Mouse (Mus musculus): ENCODE results near the gene Ablim2. TPM values are rescaled to one million over a fixed set of nuclear protein-coding genes. Genes with fewer than 3 reads are reported as not detected.

Gene Ablim2
- polyA plus RNA-seq, 1 experiment: 5.8 TPM

- no peak for TF ChIP-seq POLR2A (IDR thresholded peaks at IDR 0.05; ENCODE audit: low read depth, low read length)
- no peak for TF ChIP-seq CTCF (conservative IDR thresholded peaks at IDR 0.05; ENCODE audit: insufficient read depth, insufficient read length, low read depth, low read length)
- Histone ChIP-seq H3K27ac (ENCODE audit: insufficient read depth, low read depth, low read length) (no peak overlapping the region), H3K4me1 (ENCODE audit: control insufficient read depth, insufficient read depth, low read length) (no peaks in the 10 kb centered on the region), H3K4me3 (ENCODE audit: insufficient read depth, low read depth, low read length) (no peak overlapping the region), H3K36me3 (ENCODE audit: control insufficient read depth, insufficient read depth, low read length) (no peaks in the 10 kb centered on the region), H3K27me3 (replicated peaks; ENCODE audit: control insufficient read depth, insufficient read depth, low read length) (no peaks in the 10 kb centered on the region)
- WGBS: 44% methylated on average over 2 of the region's 2 CpGs
- DNase-seq: no peak
Observed at GRCm38 (mm10) chr5:35889641-35890040, 132.0 kb downstream of the Ablim2 start.

- Histone ChIP-seq H3K4me1 (ENCODE audit: control insufficient read depth, insufficient read depth, low read length) (no peaks in the 10 kb centered on the region; the same call in 1 of the 2 replicates), H3K4me3 (ENCODE audit: insufficient read depth, low read depth, low read length) (no peak overlapping the region), H3K36me3 (ENCODE audit: control insufficient read depth, insufficient read depth, low read length) (no peaks in the 10 kb centered on the region), H3K27me3 (replicated peaks; ENCODE audit: control insufficient read depth, insufficient read depth, low read length) (no peaks in the 10 kb centered on the region), H3K27ac (ENCODE audit: insufficient read depth, low read depth, low read length) (no peak overlapping the region)
- 92% methylated on average over 13 of the region's 13 CpGs for WGBS
- TF ChIP-seq CTCF (conservative IDR thresholded peaks at IDR 0.05; ENCODE audit: insufficient read depth, insufficient read length, low read depth, low read length): no peak
- no peak for TF ChIP-seq POLR2A (IDR thresholded peaks at IDR 0.05; ENCODE audit: low read depth, low read length)
- no peak for DNase-seq
Observed at GRCm38 (mm10) chr5:35890985-35891730, 133.5 kb downstream of the Ablim2 start.

- 64% methylated on average over 3 of the region's 3 CpGs for WGBS
- Histone ChIP-seq H3K4me1 (ENCODE audit: control insufficient read depth, insufficient read depth, low read length) (peaks cover 7% of the 10 kb centered on the region; the same call in 1 of the 2 replicates), H3K4me3 (ENCODE audit: insufficient read depth, low read depth, low read length) (no peak overlapping the region), H3K27ac (ENCODE audit: insufficient read depth, low read depth, low read length) (no peak overlapping the region), H3K36me3 (ENCODE audit: control insufficient read depth, insufficient read depth, low read length) (no peaks in the 10 kb centered on the region), H3K27me3 (replicated peaks; ENCODE audit: control insufficient read depth, insufficient read depth, low read length) (no peaks in the 10 kb centered on the region)
- TF ChIP-seq CTCF (conservative IDR thresholded peaks at IDR 0.05; ENCODE audit: insufficient read depth, insufficient read length, low read depth, low read length): no peak
- no peak for TF ChIP-seq POLR2A (IDR thresholded peaks at IDR 0.05; ENCODE audit: low read depth, low read length)
- no peak for DNase-seq
Observed at GRCm38 (mm10) chr5:35892363-35892762, 134.7 kb downstream of the Ablim2 start.

GRCm38 (mm10) chr5:35893093-35893804, 135.6 kb downstream of the Ablim2 start, which contains the start of gene Afap1:
Afap1 (plus strand) TSS chr5:35893319.
- Histone ChIP-seq H3K4me3 (ENCODE audit: insufficient read depth, low read depth, low read length) (peak within 1 kb of the TSS; percentile 80), H3K27ac (ENCODE audit: insufficient read depth, low read depth, low read length) (peak within 1 kb of the TSS; percentile 77)
- WGBS: under 1% methylated on average over 49 of the region's 49 CpGs

GRCm38 (mm10) chr5:35893805-35894260, 136.2 kb downstream of the Ablim2 start:
- peaks cover 12% of the 10 kb centered on the region; the same call in 1 of the 2 replicates for H3K4me1 ChIP-seq (ENCODE audit: control insufficient read depth, insufficient read depth, low read length)
- no peaks in the 10 kb centered on the region for H3K36me3 ChIP-seq (ENCODE audit: control insufficient read depth, insufficient read depth, low read length)
- TF ChIP-seq POLR2A (IDR thresholded peaks at IDR 0.05; ENCODE audit: low read depth, low read length) (no peak), CTCF (conservative IDR thresholded peaks at IDR 0.05; ENCODE audit: insufficient read depth, insufficient read length, low read depth, low read length) (no peak; the same call in 1 of the 2 replicates)
- H3K27me3 ChIP-seq (replicated peaks; ENCODE audit: control insufficient read depth, insufficient read depth, low read length): no peaks in the 10 kb centered on the region
- H3K27ac ChIP-seq (ENCODE audit: insufficient read depth, low read depth, low read length): peak overlapping the region; percentile 77
- WGBS: under 1% methylated on average over 21 of the region's 21 CpGs
- DNase-seq: peak; percentile 77
- peak overlapping the region; percentile 80 for H3K4me3 ChIP-seq (ENCODE audit: insufficient read depth, low read depth, low read length)

More at GRCm38 (mm10) chr5:35893093-35893804, 135.6 kb downstream of the Ablim2 start, which contains the start of gene Afap1:
- H3K4me1 ChIP-seq (ENCODE audit: control insufficient read depth, insufficient read depth, low read length): peaks cover 11% of the 10 kb centered on the region; the same call in 1 of the 2 replicates
- no peaks in the 10 kb centered on the region for H3K36me3 ChIP-seq (ENCODE audit: control insufficient read depth, insufficient read depth, low read length)
- DNase-seq: peak; percentile 100
- H3K27me3 ChIP-seq (replicated peaks; ENCODE audit: control insufficient read depth, insufficient read depth, low read length): no peaks in the 10 kb centered on the region
- TF ChIP-seq POLR2A (IDR thresholded peaks at IDR 0.05; ENCODE audit: low read depth, low read length) (no peak), CTCF (conservative IDR thresholded peaks at IDR 0.05; ENCODE audit: insufficient read depth, insufficient read length, low read depth, low read length) (no peak)

GRCm38 (mm10) chr5:35894295-35895047, 136.8 kb downstream of the Ablim2 start:
- H3K4me3 ChIP-seq (ENCODE audit: insufficient read depth, low read depth, low read length): peak overlapping the region; percentile 80
- H3K4me1 ChIP-seq (ENCODE audit: control insufficient read depth, insufficient read depth, low read length): peaks cover 12% of the 10 kb centered on the region; the same call in 1 of the 2 replicates
- TF ChIP-seq CTCF (conservative IDR thresholded peaks at IDR 0.05; ENCODE audit: insufficient read depth, insufficient read length, low read depth, low read length) (no peak), POLR2A (IDR thresholded peaks at IDR 0.05; ENCODE audit: low read depth, low read length) (no peak)
- no peaks in the 10 kb centered on the region for H3K36me3 ChIP-seq (ENCODE audit: control insufficient read depth, insufficient read depth, low read length)
- peak overlapping the region; percentile 77 for H3K27ac ChIP-seq (ENCODE audit: insufficient read depth, low read depth, low read length)
- 15% methylated on average over 30 of the region's 30 CpGs for WGBS
- no peaks in the 10 kb centered on the region for H3K27me3 ChIP-seq (replicated peaks; ENCODE audit: control insufficient read depth, insufficient read depth, low read length)
- peak; percentile 82 for DNase-seq
